Mouse (Mus musculus) spleen, postnatal 4 days (tissue): ENCODE measurements around the gene Fam167b.

ENCODE experiments used
- DNase-seq, 2 experiments: peaks; one replicate each; pipeline ENCODE4 v3.0.0; 2022; ENCODE audit warnings: low spot score in 2 of 2

Fam167b gene

GRCm38 (mm10) chr4:129608426-129609025, 30.2 kb upstream of the Fam167b start:
- DNase-seq = peak; percentile 85 to 93

- peak; percentile 83 to 90 for DNase-seq
Measured at GRCm38 (mm10) chr4:129600233-129601158, 22.1 kb upstream of the Fam167b start, which contains the start of the genes Eif3i and Tmem234. TSS of gene Eif3i (minus strand) at chr4:129600648. TSS of gene Tmem234 (plus strand) at chr4:129600668.

DNA sequence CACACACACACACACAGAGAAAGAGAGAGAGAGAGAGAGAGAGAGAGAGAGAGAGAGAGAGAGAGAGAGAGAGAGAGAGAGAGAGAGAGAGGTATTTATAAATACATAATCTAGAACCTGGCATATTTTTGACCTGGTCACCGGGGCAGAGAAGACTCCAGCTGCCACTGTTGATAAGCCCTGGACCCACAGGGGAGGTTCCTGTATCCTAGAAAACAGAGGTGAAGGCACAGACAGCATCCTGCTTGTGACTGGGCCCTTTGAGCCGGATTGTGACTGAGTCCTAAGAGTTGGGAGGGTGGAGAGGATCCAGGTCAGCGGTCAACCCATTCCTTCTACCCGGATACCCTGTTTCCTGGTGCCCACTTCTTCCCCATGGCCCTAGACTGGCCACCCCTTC, 10.5 kb upstream of the Fam167b start:
- peak in 1 of 2 experiments; percentile 46 for DNase-seq

DNA sequence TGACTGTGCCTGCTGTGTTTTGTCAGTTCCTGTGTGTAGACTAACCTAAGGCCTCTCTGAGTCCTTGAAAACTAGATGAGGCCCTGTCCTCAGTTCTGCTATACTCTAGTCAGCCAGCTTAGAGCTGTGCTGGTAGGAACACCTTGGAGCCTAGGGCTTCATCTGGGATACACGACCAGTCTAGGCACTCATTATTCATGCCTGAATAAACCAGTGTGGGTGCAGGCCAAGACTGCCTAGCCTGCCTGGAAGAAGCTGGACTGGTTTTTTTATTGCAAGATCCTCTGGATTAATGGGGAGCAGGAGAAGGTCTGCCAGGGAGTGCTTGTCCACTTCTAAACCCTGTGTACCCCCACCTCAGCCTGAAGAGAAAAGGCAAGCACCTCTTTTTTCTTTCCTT, 8.6 kb upstream of the Fam167b start:
- no peak for DNase-seq

- DNase-seq = no peak
Measured at GRCm38 (mm10) chr4:129585773-129586172, 7.4 kb upstream of the Fam167b start.

GRCm38 (mm10) chr4:129584884-129585608, 6.7 kb upstream of the Fam167b start:
- DNase-seq = peak; percentile 88 to 96

DNA sequence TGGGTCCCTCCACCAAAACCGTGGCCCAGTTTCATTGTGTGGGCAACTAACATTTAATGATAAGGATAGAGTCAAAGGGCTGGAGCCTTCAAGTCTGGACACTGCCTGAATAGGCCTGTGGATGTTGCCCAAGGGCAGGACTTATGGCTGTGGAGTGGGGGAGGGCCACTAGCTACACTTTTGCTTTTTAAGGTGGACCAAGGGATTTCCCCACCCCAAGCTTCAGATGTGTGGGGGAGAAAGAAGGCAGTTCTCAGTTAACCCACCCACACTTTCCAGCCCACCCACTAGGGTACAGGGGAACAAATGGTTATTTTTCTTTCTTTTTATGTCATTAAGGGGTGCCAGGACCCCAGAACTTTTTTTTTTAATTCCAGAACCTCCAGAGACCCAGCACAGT, 6.0 kb upstream of the Fam167b start:
- no peak for DNase-seq

- no peak for DNase-seq
Measured at GRCm38 (mm10) chr4:129582251-129582650, 3.9 kb upstream of the Fam167b start.

GRCm38 (mm10) chr4:129580347-129580746, 2.0 kb upstream of the Fam167b start:
- DNase-seq = no peak

DNA sequence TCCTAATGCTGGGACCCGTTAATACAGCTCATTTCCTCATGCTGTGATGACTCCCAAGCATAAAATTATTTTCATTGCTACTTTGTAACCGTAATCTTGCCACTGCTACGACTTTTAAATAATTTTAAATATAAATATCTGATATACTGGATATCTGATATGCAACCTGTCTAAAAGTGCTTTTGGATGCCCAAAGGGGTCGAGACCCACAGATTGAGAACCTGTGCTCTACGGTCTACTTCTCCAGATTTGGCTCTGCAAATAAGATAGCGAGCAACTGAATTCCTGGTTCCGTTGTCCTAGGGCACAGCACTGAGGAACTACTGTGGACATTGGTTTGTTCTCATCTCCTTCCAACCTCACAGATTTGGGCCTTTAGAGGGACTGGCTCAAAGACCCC, 661 bp downstream of the Fam167b start:
- DNase-seq = no peak

GRCm38 (mm10) chr4:129576863-129577491, 1.4 kb downstream of the Fam167b start:
- DNase-seq = peak; percentile 74 to 87

DNA sequence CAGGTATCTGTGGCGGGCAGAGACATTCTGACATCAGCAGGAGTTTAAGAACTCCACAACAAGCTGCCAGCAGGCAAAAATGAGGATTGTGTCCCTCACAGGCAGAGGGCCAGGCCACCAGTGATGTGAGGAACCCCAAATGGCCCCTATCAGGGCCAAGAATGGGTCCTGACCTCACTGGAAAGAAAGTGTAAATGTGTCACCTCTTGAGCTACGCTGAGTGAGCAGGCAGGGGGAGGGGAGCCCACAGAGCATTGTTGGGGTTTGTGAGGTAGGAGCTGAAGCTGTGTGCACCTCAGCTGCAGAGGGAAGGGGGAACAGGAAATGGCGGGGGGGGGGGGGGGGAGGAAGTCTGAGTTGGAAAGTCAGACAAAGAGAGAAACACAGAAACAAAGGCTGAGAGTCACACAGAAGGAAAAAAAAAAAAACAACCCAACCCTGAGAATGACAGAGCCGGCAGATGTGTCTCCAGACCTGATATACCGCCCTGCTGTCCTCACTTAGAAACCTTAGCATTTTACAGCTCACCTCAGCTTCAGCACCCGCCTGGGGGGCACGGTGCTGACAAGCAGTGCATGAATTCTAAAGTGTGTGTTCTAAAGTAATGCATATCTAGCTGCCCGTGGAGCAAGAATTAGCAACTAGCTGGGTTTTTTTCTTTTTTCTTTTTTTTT, 3.0 kb downstream of the Fam167b start:
- peak in 1 of 2 experiments; percentile 60 for DNase-seq

DNA sequence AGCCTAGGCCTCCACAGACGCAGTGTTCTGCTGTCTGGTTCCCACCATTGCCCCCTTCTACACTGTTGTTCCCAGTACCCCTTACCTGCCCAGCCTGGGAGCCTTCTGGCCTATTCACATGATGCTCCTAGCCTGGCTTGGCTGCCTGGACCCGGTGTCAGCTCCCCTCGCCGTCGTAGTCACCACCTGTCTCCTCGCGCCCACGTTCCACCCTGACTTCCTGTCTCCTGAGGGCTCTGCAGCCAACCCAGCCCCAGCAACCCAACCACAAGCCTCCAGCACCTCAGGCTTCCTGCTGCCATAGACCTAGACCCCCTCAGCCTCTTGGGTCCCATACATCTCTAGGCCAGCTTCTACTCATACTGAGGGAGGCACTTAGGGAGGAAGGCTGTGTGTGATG, 4.9 kb downstream of the Fam167b start, which contains the start of gene Lck:
Lck (minus strand) TSS at position 212 of the 400 bp plus-strand sequence.
- DNase-seq = peak; percentile 32 to 70

- DNase-seq = no peak
Measured at GRCm38 (mm10) chr4:129573093-129573370, 5.3 kb downstream of the Fam167b start.

- DNase-seq = no peak
Measured at GRCm38 (mm10) chr4:129572236-129573092, 5.9 kb downstream of the Fam167b start.

GRCm38 (mm10) chr4:129571551-129572084, 6.7 kb downstream of the Fam167b start:
- no peak for DNase-seq

DNA sequence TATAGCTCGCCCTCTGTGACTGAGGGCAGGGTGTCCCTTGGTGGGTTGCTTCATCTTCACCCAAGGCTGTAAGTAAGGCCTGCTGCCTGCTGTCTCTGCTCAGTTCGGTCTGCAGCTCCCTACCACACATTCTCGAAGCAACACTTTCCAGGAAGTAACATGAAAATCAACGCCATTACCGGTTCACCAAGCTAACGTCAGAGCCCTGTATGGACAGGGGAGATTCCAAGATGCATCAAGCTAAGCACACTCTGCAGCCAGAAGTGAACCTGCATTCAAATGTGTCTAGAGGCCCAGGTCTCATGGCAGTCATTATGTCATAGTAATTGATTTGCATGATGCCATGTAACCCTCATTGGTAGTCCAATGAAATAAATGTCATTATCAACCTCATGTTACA, 8.3 kb downstream of the Fam167b start:
- DNase-seq = no peak

DNA sequence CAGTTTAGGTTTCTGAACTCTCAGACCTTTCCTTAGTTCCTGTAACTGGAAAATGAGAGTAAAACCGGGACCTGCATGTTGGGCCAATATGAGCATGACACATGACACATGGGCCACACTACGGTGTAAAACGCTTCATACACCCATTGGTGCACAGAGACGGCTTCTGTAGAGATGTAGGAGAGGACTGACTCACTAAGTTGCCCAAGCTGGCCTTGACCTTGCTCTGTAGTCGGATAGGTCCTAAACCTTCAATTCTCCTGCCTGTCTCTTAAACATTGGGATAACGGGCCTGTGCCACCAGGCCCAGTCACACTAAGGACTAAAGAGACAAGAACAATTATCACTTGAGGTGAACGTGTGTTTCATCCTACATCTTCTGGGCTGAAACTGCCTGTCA, 10.0 kb downstream of the Fam167b start:
- no peak for DNase-seq

DNA sequence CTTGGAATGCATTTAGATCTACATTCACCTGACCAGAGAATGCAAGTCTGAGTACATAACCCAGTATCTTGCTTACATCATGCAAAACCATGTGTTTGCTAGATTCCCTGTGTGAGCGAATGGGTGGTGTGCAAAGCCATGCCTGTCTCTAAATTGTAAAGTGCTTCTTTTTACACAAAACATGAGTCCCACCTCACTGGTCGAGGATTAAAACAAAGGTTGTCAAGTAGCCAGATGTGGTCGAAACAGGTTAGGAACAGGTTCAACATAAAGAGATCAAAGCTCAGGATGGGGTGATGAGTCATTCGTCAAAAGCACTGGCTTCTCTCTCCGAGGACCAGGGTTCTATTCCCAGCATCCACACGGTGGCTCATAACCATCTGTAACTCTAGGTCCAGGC, 13.2 kb downstream of the Fam167b start:
- DNase-seq = no peak

DNA sequence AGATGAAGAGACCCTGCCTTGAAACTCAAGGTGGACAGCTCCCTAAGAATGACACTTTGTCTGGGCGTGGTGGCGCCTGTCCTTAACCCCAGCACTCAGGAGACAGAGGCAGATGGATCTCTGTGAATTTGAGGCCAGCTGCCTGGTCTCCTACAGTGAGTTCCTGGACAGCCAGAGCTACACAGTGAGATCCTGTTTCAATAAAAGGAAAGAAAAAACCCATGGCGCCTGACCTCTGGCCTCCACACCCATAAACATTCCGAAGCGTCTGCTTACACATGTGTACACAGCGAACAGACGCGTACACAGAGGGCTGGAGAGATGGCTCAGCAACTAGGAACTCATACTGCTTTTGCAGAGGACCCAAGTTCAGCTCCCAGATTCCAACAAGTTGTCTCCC, 14.6 kb downstream of the Fam167b start:
- no peak for DNase-seq
